Comparison of ENCODE assay signal across 26 mouse cellular contexts in genomic region chr10:80817164-80817563, GRCm38 (mm10). TPM values are rescaled to one million over a fixed set of nuclear protein-coding genes. Genes with fewer than 3 reads are reported as not detected.
DNase-seq lines count a peak whose midpoint lies in the region; ATAC-seq and TF ChIP-seq lines count a peak whose summit lies in the region.
"Had no signal": no experiment of that assay in that cellular context is flagged by ENCODE, and none has a peak within 500 bp of the region (broad histone marks: within the 10 kb centered on the region; RNA-seq: fewer than 3 reads in every experiment).

No protein-coding gene starts in this region.

- H3K79me2 ChIP-seq in liver, adult 2 months (ENCODE audit: control insufficient read depth, insufficient read depth, low read length) = no peaks in the 10 kb centered on the region

- DNase-seq in adrenal gland, adult (ENCODE audit: inconsistent age in 2 of 2, low spot score in 1 of 2) = peak; percentile 43 to 60
- no peak for DNase-seq in adrenal gland, postnatal 4 days (ENCODE audit: low spot score in 2 of 2)
- DNase-seq in gastrocnemius, adult 2 months = peak; percentile 14
- no peak for DNase-seq in gastrocnemius, postnatal 25 days
- peak; percentile 66 for DNase-seq in liver, adult 2 months (ENCODE audit: extremely low read depth, low read depth, low spot score)
- no peak for DNase-seq in liver
- peak; percentile 52 for DNase-seq in liver, postnatal 0 days
- no peak for DNase-seq in liver, embryonic 11.5 days (ENCODE audit: low spot score)
- DNase-seq: adrenal gland, adult 8-10 months; adrenal gland, postnatal 25 days; B cell, adult 2 months; cerebellum, adult 11-12 months; cerebellum, adult 2 months; cerebellum, adult 9-10 months; cerebellum, postnatal 10 days; cerebellum, postnatal 25 days; forebrain, postnatal 0 days had no signal

- no peaks in the 10 kb centered on the region for H3K27me3 ChIP-seq in liver, adult 2 months (ENCODE audit: control insufficient read depth, insufficient read depth, low read length)
- H3K27me3 ChIP-seq in liver, postnatal 0 days (ENCODE audit: insufficient read depth, low read length) = no peaks in the 10 kb centered on the region
- no peaks in the 10 kb centered on the region for H3K27me3 ChIP-seq in liver, embryonic 11.5 days (replicated peaks; ENCODE audit: control insufficient read depth, insufficient read depth, low read length)
- H3K27me3 ChIP-seq: CH12.LX had no signal

- no peak overlapping the region for H3K4me3 ChIP-seq in gastrocnemius, adult 2 months
- H3K4me3 ChIP-seq in liver, adult 2 months (ENCODE audit: insufficient read depth, low read depth, low read length) = no peak overlapping the region
- no peak overlapping the region for H3K4me3 ChIP-seq in liver, postnatal 0 days (ENCODE audit: low read depth, low read length)
- H3K4me3 ChIP-seq in liver, embryonic 11.5 days (ENCODE audit: low read depth, low read length) = no peak overlapping the region
- H3K4me3 ChIP-seq: embryonic facial prominence, embryonic 10.5 days; embryonic facial prominence, embryonic 12.5 days; forebrain, embryonic 13.5 days; forebrain, embryonic 15.5 days had no signal

- no peak overlapping the region for H3K4me2 ChIP-seq in liver, postnatal 0 days (ENCODE audit: low read depth, low read length)
- no peak overlapping the region for H3K4me2 ChIP-seq in liver, embryonic 11.5 days
- H3K4me2 ChIP-seq: embryonic facial prominence, embryonic 12.5 days; forebrain, embryonic 13.5 days; forebrain, embryonic 15.5 days had no signal

- no peak overlapping the region for H3K27ac ChIP-seq in gastrocnemius, adult 2 months
- H3K27ac ChIP-seq in liver, adult 2 months (replicated peaks; ENCODE audit: insufficient read depth, low read depth, low read length) = no peak overlapping the region
- peak overlapping the region; percentile 29; the same call in 1 of the 2 replicates for H3K27ac ChIP-seq in liver, postnatal 0 days (ENCODE audit: low read depth)
- no peak overlapping the region for H3K27ac ChIP-seq in liver, embryonic 11.5 days (ENCODE audit: low read depth, low read length)
- H3K27ac ChIP-seq: embryonic facial prominence, embryonic 10.5 days; embryonic facial prominence, embryonic 12.5 days; forebrain, embryonic 13.5 days; forebrain, embryonic 15.5 days had no signal

- no peak for ATAC-seq in liver, postnatal 0 days
- no peak for ATAC-seq in liver, embryonic 11.5 days (replicated peaks; ENCODE audit: low FRiP score)
- ATAC-seq: activated CD4-positive, CD25-positive, alpha-beta regulatory T cell, adult 4 months; CD4-positive, CD25-positive, alpha-beta regulatory T cell, adult 4 months; forebrain, embryonic 13.5 days; forebrain, embryonic 15.5 days; forebrain, postnatal 0 days; Patski had no signal

- no peak for TF ChIP-seq CTCF in gastrocnemius, adult 2 months (IDR thresholded peaks at IDR 0.05)
- TF ChIP-seq CTCF in liver, adult 2 months (IDR thresholded peaks at IDR 0.05; ENCODE audit: low read depth, low read length) = no peak
- no peak for TF ChIP-seq CTCF in liver, postnatal 0 days (IDR thresholded peaks at IDR 0.05; ENCODE audit: low read depth)

- peaks cover 6% of the 10 kb centered on the region; the same call in 1 of the 2 replicates for H3K4me1 ChIP-seq in liver, adult 2 months (ENCODE audit: control insufficient read depth, insufficient read depth, low read length)
- H3K4me1 ChIP-seq in liver, postnatal 0 days (ENCODE audit: insufficient read depth) = peaks cover 18% of the 10 kb centered on the region
- H3K4me1 ChIP-seq in liver, embryonic 11.5 days (replicated peaks; ENCODE audit: control insufficient read depth, insufficient read depth, low read length) = peaks cover 10% of the 10 kb centered on the region
- H3K4me1 ChIP-seq: embryonic facial prominence, embryonic 12.5 days; forebrain, embryonic 13.5 days; forebrain, embryonic 15.5 days had no signal

- H3K9ac ChIP-seq in liver, adult 2 months (ENCODE audit: low read depth, low read length) = no peak overlapping the region
- no peak overlapping the region for H3K9ac ChIP-seq in liver, postnatal 0 days (replicated peaks)
- no peak overlapping the region for H3K9ac ChIP-seq in liver, embryonic 11.5 days (ENCODE audit: low read depth, low read length)
- H3K9ac ChIP-seq: embryonic facial prominence, embryonic 12.5 days; forebrain, embryonic 13.5 days; forebrain, embryonic 15.5 days; forebrain, postnatal 0 days had no signal

- H3K36me3 ChIP-seq in liver, adult 2 months (ENCODE audit: control insufficient read depth, insufficient read depth, low read length) = no peaks in the 10 kb centered on the region
- no peaks in the 10 kb centered on the region for H3K36me3 ChIP-seq in liver, postnatal 0 days (replicated peaks; ENCODE audit: insufficient read depth, low read length)
- no peaks in the 10 kb centered on the region for H3K36me3 ChIP-seq in liver, embryonic 11.5 days (ENCODE audit: control insufficient read depth, insufficient read depth, low read length)
- H3K36me3 ChIP-seq: embryonic facial prominence, embryonic 10.5 days; embryonic facial prominence, embryonic 12.5 days; forebrain, embryonic 15.5 days; G1E had no signal

- TF ChIP-seq EP300 in liver, postnatal 0 days (IDR thresholded peaks at IDR 0.05; ENCODE audit: low read depth) = no peak

- 58% methylated on average over 2 of the region's 2 CpGs for WGBS in liver, adult 2 months
- 61% methylated on average over 2 of the region's 2 CpGs for WGBS in liver, postnatal 0 days (ENCODE audit: insufficient replicate concordance)
- 65% methylated on average over 2 of the region's 2 CpGs for WGBS in liver, embryonic 11.5 days

- TF ChIP-seq POLR2A in liver, adult 2 months (IDR thresholded peaks at IDR 0.05; ENCODE audit: extremely low read depth, insufficient read depth, low read length) = no peak

- intact Hi-C loops in gastrocnemius, adult 2 months (cut with DNase I) = no loop called here

- H3K9me3 ChIP-seq in liver, postnatal 0 days (ENCODE audit: low read length) = no peaks in the 10 kb centered on the region
- H3K9me3 ChIP-seq in liver, embryonic 11.5 days (ENCODE audit: control insufficient read depth, low read length) = no peaks in the 10 kb centered on the region
- H3K9me3 ChIP-seq: embryonic facial prominence, embryonic 10.5 days; embryonic facial prominence, embryonic 12.5 days; forebrain, embryonic 13.5 days; forebrain, embryonic 15.5 days had no signal

RNA-seq across cellular contexts. Expression of gene Jsrp1, which starts 3.9 kb away (rescaled TPM):
- total RNA-seq in adrenal gland, postnatal 4 days (2021) = 10 to 100 TPM; 12.7 to 18.4 TPM
- total RNA-seq in gastrocnemius, adult 2 months (2021) = 100 to 1,000 TPM; 397 to 414 TPM
- 100 to 1,000 TPM; 395 to 415 TPM for total RNA-seq in gastrocnemius, postnatal 25 days (2021)
- not detected in 2 replicates for total RNA-seq in liver, adult 2 months (2014; rRNA removed)
- not detected in 2 replicates for polyA plus RNA-seq in liver, adult 2 months (2012; rRNA removed)
- polyA plus RNA-seq in liver, postnatal 0 days (2015; fragmentation: Nextera tagmentation; extraction: Ambion mirVana) = 1.6 TPM in 1 of 2 replicates, not detected in the other
- 1.1 and 1.5 TPM in 2 replicates for polyA plus RNA-seq in liver, embryonic 11.5 days (2014; fragmentation: Nextera tagmentation; extraction: Ambion mirVana)
- total RNA-seq: G1E had no signal
- polyA plus RNA-seq: activated CD4-positive, CD25-positive, alpha-beta regulatory T cell, adult 4 months; CD4-positive, CD25-positive, alpha-beta regulatory T cell, adult 4 months; forebrain, embryonic 13.5 days; Patski had no signal

RNA-seq across cellular contexts. Expression of gene Oaz1, which starts 9.3 kb away (rescaled TPM):
- 100 to 1,000 TPM; 668 to 717 TPM for total RNA-seq in adrenal gland, postnatal 4 days (2021)
- 100 to 1,000 TPM; 579 to 691 TPM for total RNA-seq in gastrocnemius, adult 2 months (2021)
- 100 to 1,000 TPM; 651 to 657 TPM for total RNA-seq in gastrocnemius, postnatal 25 days (2021)
- 527 and 614 TPM in 2 replicates for total RNA-seq in liver, adult 2 months (2014; rRNA removed)
- 1,187 and 1,294 TPM in 2 replicates for polyA plus RNA-seq in liver, adult 2 months (2012; rRNA removed)
- polyA plus RNA-seq in liver, postnatal 0 days (2015; fragmentation: Nextera tagmentation; extraction: Ambion mirVana) = 1,017 and 1,029 TPM in 2 replicates
- polyA plus RNA-seq in liver, embryonic 11.5 days (2014; fragmentation: Nextera tagmentation; extraction: Ambion mirVana) = 1,793 and 1,800 TPM in 2 replicates

RNA-seq across cellular contexts. Expression of gene Amh, which starts 12.1 kb away (rescaled TPM):
- 1 to 10 TPM in 1 of 2 experiments, under 1 TPM in 1; 0.79 to 1.1 TPM for total RNA-seq in adrenal gland, postnatal 4 days (2021)
- total RNA-seq in gastrocnemius, adult 2 months (2021) = under 1 TPM; 0.38 to 0.98 TPM
- under 1 TPM; 0.20 to 0.21 TPM for total RNA-seq in gastrocnemius, postnatal 25 days (2021)
- 0.13 and 0.18 TPM in 2 replicates for total RNA-seq in liver, adult 2 months (2014; rRNA removed)
- polyA plus RNA-seq in liver, adult 2 months (2012; rRNA removed) = 0.09 and 0.21 TPM in 2 replicates
- polyA plus RNA-seq in liver, postnatal 0 days (2015; fragmentation: Nextera tagmentation; extraction: Ambion mirVana) = 0.06 TPM in 1 of 2 replicates, not detected in the other
- 0.14 TPM in 1 of 2 replicates, not detected in the other for polyA plus RNA-seq in liver, embryonic 11.5 days (2014; fragmentation: Nextera tagmentation; extraction: Ambion mirVana)
- polyA plus RNA-seq: activated CD4-positive, CD25-positive, alpha-beta regulatory T cell, adult 4 months; CD4-positive, CD25-positive, alpha-beta regulatory T cell, adult 4 months; embryonic facial prominence, embryonic 12.5 days; forebrain, postnatal 0 days had no signal

RNA-seq across cellular contexts. Expression of gene Plekhj1, which starts 18.7 kb away (rescaled TPM):
- total RNA-seq in adrenal gland, postnatal 4 days (2021) = 100 to 1,000 TPM in 1 of 2 experiments, 10 to 100 TPM in 1; 93.7 to 105 TPM
- 10 to 100 TPM; 22.3 to 29.8 TPM for total RNA-seq in gastrocnemius, adult 2 months (2021)
- total RNA-seq in gastrocnemius, postnatal 25 days (2021) = 10 to 100 TPM; 22.4 to 27.3 TPM
- 16.0 and 17.4 TPM in 2 replicates for total RNA-seq in liver, adult 2 months (2014; rRNA removed)
- polyA plus RNA-seq in liver, adult 2 months (2012; rRNA removed) = 29.4 and 42.2 TPM in 2 replicates
- polyA plus RNA-seq in liver, postnatal 0 days (2015; fragmentation: Nextera tagmentation; extraction: Ambion mirVana) = 42.0 and 43.7 TPM in 2 replicates
- 178 and 188 TPM in 2 replicates for polyA plus RNA-seq in liver, embryonic 11.5 days (2014; fragmentation: Nextera tagmentation; extraction: Ambion mirVana)

RNA-seq across cellular contexts. Expression of gene Sf3a2, which starts 19.2 kb away (rescaled TPM):
- total RNA-seq in adrenal gland, postnatal 4 days (2021) = 10 to 100 TPM; 79.5 to 79.9 TPM
- total RNA-seq in gastrocnemius, adult 2 months (2021) = 10 to 100 TPM; 28.9 to 29.1 TPM
- 10 to 100 TPM; 24.0 to 24.9 TPM for total RNA-seq in gastrocnemius, postnatal 25 days (2021)
- 6.7 and 8.6 TPM in 2 replicates for total RNA-seq in liver, adult 2 months (2014; rRNA removed)
- 12.7 and 17.8 TPM in 2 replicates for polyA plus RNA-seq in liver, adult 2 months (2012; rRNA removed)
- polyA plus RNA-seq in liver, postnatal 0 days (2015; fragmentation: Nextera tagmentation; extraction: Ambion mirVana) = 20.9 and 22.2 TPM in 2 replicates
- 116 and 121 TPM in 2 replicates for polyA plus RNA-seq in liver, embryonic 11.5 days (2014; fragmentation: Nextera tagmentation; extraction: Ambion mirVana)

Comparison
In these comparisons a context has a peak if more than half of its experiments do, and no peak if none do; other contexts are left out.
1. DNase-seq: peak in adrenal gland, adult (2 of 2), gastrocnemius, adult 2 months (single experiment), liver, adult 2 months (single experiment) and liver, postnatal 0 days (single experiment); none in adrenal gland, postnatal 4 days (0 of 2), gastrocnemius, postnatal 25 days (single experiment), liver (single experiment) and liver, embryonic 11.5 days (single experiment).
2. RNA of gene Jsrp1, which starts 3.9 kb away (total RNA-seq): 395 to 415 TPM in gastrocnemius, postnatal 25 days and 397 to 414 TPM in gastrocnemius, adult 2 months; 12.7 to 18.4 TPM in adrenal gland, postnatal 4 days and not detected in liver, adult 2 months; every median in the first group is over 10 times any median in the second.